Mouse (Mus musculus): ENCODE data around the gene Slc25a22. TPM values are rescaled to one million over a fixed set of nuclear protein-coding genes. Genes with fewer than 3 reads are reported as not detected.

Gene Slc25a22
- polyA plus RNA-seq, 1 experiment = 30.3 TPM

GRCm38 (mm10) chr7:141381068-141381835, 56.4 kb downstream of the Slc25a22 start:
- 48% methylated on average over 4 of the region's 4 CpGs for WGBS
- peaks cover 3% of the 10 kb centered on the region; the same call in 1 of the 2 replicates for H3K4me1 ChIP-seq (ENCODE audit: control insufficient read depth, insufficient read depth, low read length)
- TF ChIP-seq CTCF (IDR thresholded peaks at IDR 0.05; ENCODE audit: control insufficient read depth, insufficient read depth, low read length) (no peak), POLR2A (IDR thresholded peaks at IDR 0.05; ENCODE audit: borderline replicate concordance, control insufficient read depth, low read depth, low read length) (no peak)
- no peak overlapping the region for H3K4me3 ChIP-seq (replicated peaks; ENCODE audit: control insufficient read depth, low read depth, low read length)
- peak overlapping the region; percentile 2; the same call in 1 of the 2 replicates for H3K27ac ChIP-seq (ENCODE audit: control insufficient read depth, insufficient read depth, low read depth, low read length, poor library complexity)

Other genes starting within 250 kb of the Slc25a22 start
- 108 and 168 TPM in 2 replicates for gene Hras, start 243.9 kb downstream of the Slc25a22 start, polyA plus RNA-seq (2011; ENCODE audit: insufficient read depth, insufficient read length, low replicate concordance, missing spikeins)
- gene Lrrc56, start 243.7 kb downstream of the Slc25a22 start, polyA plus RNA-seq (2011; ENCODE audit: insufficient read depth, insufficient read length, low replicate concordance, missing spikeins) = 2.2 and 3.1 TPM in 2 replicates
- 0.47 and 1.9 TPM in 2 replicates for gene Lmntd2, start 223.8 kb downstream of the Slc25a22 start, polyA plus RNA-seq (2011; ENCODE audit: insufficient read depth, insufficient read length, low replicate concordance, missing spikeins)
- 10.1 and 17.9 TPM in 2 replicates for gene Rassf7, start 222.0 kb downstream of the Slc25a22 start, polyA plus RNA-seq (2011; ENCODE audit: insufficient read depth, insufficient read length, low replicate concordance, missing spikeins)
- 76.7 and 130 TPM in 2 replicates for gene Phrf1, start 209.1 kb downstream of the Slc25a22 start, polyA plus RNA-seq (2011; ENCODE audit: insufficient read depth, insufficient read length, low replicate concordance, missing spikeins)
- 37.9 and 60.3 TPM in 2 replicates for gene Irf7, start 171.4 kb downstream of the Slc25a22 start, polyA plus RNA-seq (2011; ENCODE audit: insufficient read depth, insufficient read length, low replicate concordance, missing spikeins)
- gene Cdhr5, start 161.1 kb downstream of the Slc25a22 start, polyA plus RNA-seq (2011; ENCODE audit: insufficient read depth, insufficient read length, low replicate concordance, missing spikeins) = not detected in 2 replicates
- not detected in 2 replicates for gene Sct, start 158.8 kb downstream of the Slc25a22 start, polyA plus RNA-seq (2011; ENCODE audit: insufficient read depth, insufficient read length, low replicate concordance, missing spikeins)
- not detected in 2 replicates for gene Drd4, start 145.9 kb downstream of the Slc25a22 start, polyA plus RNA-seq (2011; ENCODE audit: insufficient read depth, insufficient read length, low replicate concordance, missing spikeins)
- 49.1 and 51.4 TPM in 2 replicates for gene Deaf1, start 110.2 kb downstream of the Slc25a22 start, polyA plus RNA-seq (2011; ENCODE audit: insufficient read depth, insufficient read length, low replicate concordance, missing spikeins)
- 23.5 and 33.0 TPM in 2 replicates for gene Tmem80, start 110.2 kb downstream of the Slc25a22 start, polyA plus RNA-seq (2011; ENCODE audit: insufficient read depth, insufficient read length, low replicate concordance, missing spikeins)
- gene Eps8l2, start 99.0 kb downstream of the Slc25a22 start, polyA plus RNA-seq (2011; ENCODE audit: insufficient read depth, insufficient read length, low replicate concordance, missing spikeins) = 0.57 and 0.79 TPM in 2 replicates
- gene Taldo1, start 45.7 kb downstream of the Slc25a22 start, polyA plus RNA-seq (2011; ENCODE audit: insufficient read depth, insufficient read length, low replicate concordance, missing spikeins) = 324 and 522 TPM in 2 replicates
- gene Gatd1, start 23.8 kb downstream of the Slc25a22 start, polyA plus RNA-seq (2011; ENCODE audit: insufficient read depth, insufficient read length, low replicate concordance, missing spikeins) = 26.2 and 33.6 TPM in 2 replicates
- 3.4 TPM in 1 of 2 replicates, not detected in the other for gene Cend1, start 8.4 kb downstream of the Slc25a22 start, polyA plus RNA-seq (2011; ENCODE audit: insufficient read depth, insufficient read length, low replicate concordance, missing spikeins)
- gene Pidd1, start 6.1 kb upstream of the Slc25a22 start, polyA plus RNA-seq (2011; ENCODE audit: insufficient read depth, insufficient read length, low replicate concordance, missing spikeins) = 19.4 and 39.6 TPM in 2 replicates
- 2,580 and 2,615 TPM in 2 replicates for gene Rplp2, start 9.5 kb upstream of the Slc25a22 start, polyA plus RNA-seq (2011; ENCODE audit: insufficient read depth, insufficient read length, low replicate concordance, missing spikeins)
- 14.4 and 21.3 TPM in 2 replicates for gene Pnpla2, start 17.3 kb upstream of the Slc25a22 start, polyA plus RNA-seq (2011; ENCODE audit: insufficient read depth, insufficient read length, low replicate concordance, missing spikeins)
- 12.4 and 20.7 TPM in 2 replicates for gene Cracr2b, start 23.2 kb upstream of the Slc25a22 start, polyA plus RNA-seq (2011; ENCODE audit: insufficient read depth, insufficient read length, low replicate concordance, missing spikeins)
- 22.5 and 34.2 TPM in 2 replicates for gene Cd151, start 29.5 kb upstream of the Slc25a22 start, polyA plus RNA-seq (2011; ENCODE audit: insufficient read depth, insufficient read length, low replicate concordance, missing spikeins)
- gene Polr2l, start 37.2 kb upstream of the Slc25a22 start, polyA plus RNA-seq (2011; ENCODE audit: insufficient read depth, insufficient read length, low replicate concordance, missing spikeins) = 5.0 and 7.9 TPM in 2 replicates
- gene Tspan4, start 37.3 kb upstream of the Slc25a22 start, polyA plus RNA-seq (2011; ENCODE audit: insufficient read depth, insufficient read length, low replicate concordance, missing spikeins) = 13.2 and 16.4 TPM in 2 replicates
- gene Chid1, start 102.0 kb upstream of the Slc25a22 start, polyA plus RNA-seq (2011; ENCODE audit: insufficient read depth, insufficient read length, low replicate concordance, missing spikeins) = 5.5 and 10.9 TPM in 2 replicates
- gene Ap2a2, start 124.3 kb upstream of the Slc25a22 start, polyA plus RNA-seq (2011; ENCODE audit: insufficient read depth, insufficient read length, low replicate concordance, missing spikeins) = 38.8 and 59.9 TPM in 2 replicates
- 0.25 TPM in 1 of 2 replicates, not detected in the other for gene Muc6, start 217.4 kb upstream of the Slc25a22 start, polyA plus RNA-seq (2011; ENCODE audit: insufficient read depth, insufficient read length, low replicate concordance, missing spikeins)

All from bone marrow, adult 2 months (tissue).